Mouse (Mus musculus) embryonic facial prominence, embryonic 14.5 days (tissue): Measurements from ENCODE around the gene Zfyve27. TPM values are rescaled to one million over a fixed set of nuclear protein-coding genes. Genes with fewer than 3 reads are reported as not detected.
A peak's percentile ranks its signal among the peaks of the same experiment; 100 is the strongest.

Experiments used
- ATAC-seq: fragments of 200-750 bp; cut with Nextera tagmentation; 2 replicates; pipeline ENCODE4 v1.8.0; 2017; ENCODE audit warnings: low read depth, moderate number of reproducible peaks, moderate TSS enrichment
- DNase-seq: peaks from one replicate; pipeline ENCODE4 v3.0.0-alpha.2; 2015; ENCODE audit warnings: low spot score
- H3K27ac ChIP-seq: fragments of 300-500 bp; sonication (generic); replicated peaks from 2 replicates; pipeline ENCODE4 v1.5.1; 2014; ENCODE audit warnings: low read depth, mild to moderate bottlenecking, low read length, moderate library complexity
- H3K27me3 ChIP-seq: fragments of 300-500 bp; sonication (generic); replicated peaks from 2 replicates; pipeline ENCODE4 v1.6.1; 2014; ENCODE audit warnings: low read length; ENCODE audit not compliant: control insufficient read depth, insufficient read depth
- H3K36me3 ChIP-seq: fragments of 300-500 bp; sonication (generic); 2 replicates; pipeline ENCODE4 v1.6.1; 2014; ENCODE audit warnings: low read length, mixed read lengths; ENCODE audit not compliant: control insufficient read depth, insufficient read depth
- H3K4me1 ChIP-seq: fragments of 300-500 bp; sonication (generic); 2 replicates; pipeline ENCODE4 v1.6.1; 2014; ENCODE audit warnings: antibody characterized with exemption, low read length; ENCODE audit not compliant: control insufficient read depth, insufficient read depth
- H3K4me2 ChIP-seq: fragments of 300-500 bp; sonication (generic); 2 replicates; pipeline ENCODE4 v1.6.1; 2014; ENCODE audit warnings: low read depth, mild to moderate bottlenecking, low read length, moderate library complexity, mixed read lengths
- H3K4me3 ChIP-seq: fragments of 300-500 bp; sonication (generic); 2 replicates; pipeline ENCODE4 v1.5.1; 2014; ENCODE audit warnings: low read depth, mild to moderate bottlenecking, low read length
- H3K9ac ChIP-seq: fragments of 300-500 bp; sonication (generic); 2 replicates; pipeline ENCODE4 v1.6.1; 2014; ENCODE audit warnings: low read depth, mild to moderate bottlenecking, low read length, moderate library complexity, mixed read lengths
- H3K9me3 ChIP-seq: fragments of 300-500 bp; sonication (generic); 2 replicates; pipeline ENCODE4 v1.6.1; 2016; ENCODE audit warnings: low read length; ENCODE audit not compliant: control insufficient read depth
- WGBS: fragments of 180-500 bp; shearing (Covaris S2); extraction: QIAGEN DNeasy Blood & Tissue Kit; methylation state at CpG from one replicate; pipeline ENCODE4 v1.1.7; 2014; 5-methylcytosine and 5-hydroxymethylcytosine counted together
- polyA plus RNA-seq: library from polyadenylated mRNA; unstranded; fragments of >200 nt; fragmentation: Nextera tagmentation; extraction: Ambion mirVana; gene quantifications from 2 replicates; pipeline ENCODE4 v1.2.1, GENCODE M21; 2014

The Zfyve27 gene
- polyA plus RNA-seq, 1 experiment from 2014 or later: 12.2 TPM

- WGBS: 53% methylated on average over 7 of the region's 7 CpGs
- no peak overlapping the region for H3K4me3 ChIP-seq
- H3K4me1 ChIP-seq: no peaks in the 10 kb centered on the region
- H3K27me3 ChIP-seq: 0 out of 2 replicates have a peak, but pooled peaks cover 5% of the 10 kb centered on the region
- no peaks in the 10 kb centered on the region for H3K9me3 ChIP-seq
- no peak for ATAC-seq
- no peaks in the 10 kb centered on the region for H3K36me3 ChIP-seq
- H3K4me2 ChIP-seq: no peak overlapping the region
- DNase-seq: no peak
- H3K27ac ChIP-seq: no peak overlapping the region
- H3K9ac ChIP-seq: no peak overlapping the region
Observed at GRCm38 (mm10) chr19:42164188-42164587, 437 bp downstream of the Zfyve27 start.

- H3K27ac ChIP-seq: no peak overlapping the region
- DNase-seq: peak; percentile 85
- 0 out of 2 replicates have a peak, but pooled peaks cover 5% of the 10 kb centered on the region for H3K27me3 ChIP-seq
- no peaks in the 10 kb centered on the region for H3K36me3 ChIP-seq
- H3K4me3 ChIP-seq: peak overlapping the region; percentile 7; the same call in 1 of the 2 replicates
- peak overlapping the region; percentile 40 for H3K4me2 ChIP-seq
- H3K9me3 ChIP-seq: no peaks in the 10 kb centered on the region
- WGBS: 4% methylated on average over 12 of the region's 12 CpGs
- peak; percentile 15; the same call in 1 of the 2 replicates for ATAC-seq
- H3K9ac ChIP-seq: no peak overlapping the region
- peaks cover 3% of the 10 kb centered on the region for H3K4me1 ChIP-seq
Observed at GRCm38 (mm10) chr19:42166130-42166529, 2.4 kb downstream of the Zfyve27 start.

GRCm38 (mm10) chr19:42166766-42167165 lies 3.0 kb downstream of the Zfyve27 start:
- H3K9ac ChIP-seq: no peak overlapping the region
- no peaks in the 10 kb centered on the region for H3K36me3 ChIP-seq
- H3K4me1 ChIP-seq: peaks cover 8% of the 10 kb centered on the region
- H3K27ac ChIP-seq: no peak overlapping the region
- H3K27me3 ChIP-seq: 0 out of 2 replicates have a peak, but pooled peaks cover 5% of the 10 kb centered on the region
- no peak overlapping the region for H3K4me3 ChIP-seq
- 39% methylated on average over 3 of the region's 3 CpGs for WGBS
- DNase-seq (no peak), ATAC-seq (no peak)
- H3K4me2 ChIP-seq: no peak overlapping the region
- H3K9me3 ChIP-seq: no peaks in the 10 kb centered on the region

GRCm38 (mm10) chr19:42167489-42167888 lies 3.7 kb downstream of the Zfyve27 start:
- Histone ChIP-seq H3K9ac (no peak overlapping the region), H3K27me3 (0 out of 2 replicates have a peak, but pooled peaks cover 5% of the 10 kb centered on the region), H3K4me3 (no peak overlapping the region), H3K36me3 (no peaks in the 10 kb centered on the region), H3K4me2 (no peak overlapping the region), H3K9me3 (no peaks in the 10 kb centered on the region), H3K4me1 (peaks cover 8% of the 10 kb centered on the region), H3K27ac (no peak overlapping the region)
- no peak for ATAC-seq
- DNase-seq: no peak
- WGBS: 58% methylated on average over 9 of the region's 9 CpGs

GRCm38 (mm10) chr19:42169322-42169975 lies 5.7 kb downstream of the Zfyve27 start:
- H3K36me3 ChIP-seq: no peaks in the 10 kb centered on the region
- 0 out of 2 replicates have a peak, but pooled peaks cover 5% of the 10 kb centered on the region for H3K27me3 ChIP-seq
- no peak overlapping the region for H3K4me3 ChIP-seq
- no peaks in the 10 kb centered on the region for H3K9me3 ChIP-seq
- H3K4me1 ChIP-seq: peaks cover 8% of the 10 kb centered on the region
- no peak overlapping the region for H3K27ac ChIP-seq
- ATAC-seq: peak; percentile 13; the same call in 1 of the 2 replicates
- DNase-seq: peak; percentile 52
- no peak overlapping the region for H3K9ac ChIP-seq
- H3K4me2 ChIP-seq: no peak overlapping the region
- 72% methylated on average over 10 of the region's 10 CpGs for WGBS

- Histone ChIP-seq H3K36me3 (no peaks in the 10 kb centered on the region), H3K27me3 (0 out of 2 replicates have a peak, but pooled peaks cover 5% of the 10 kb centered on the region), H3K9ac (peak overlapping the region; percentile 91), H3K4me2 (peak overlapping the region; percentile 73), H3K9me3 (no peaks in the 10 kb centered on the region), H3K4me1 (peaks cover 8% of the 10 kb centered on the region), H3K27ac (no peak overlapping the region), H3K4me3 (peak overlapping the region; percentile 90)
- ATAC-seq (peak; percentile 89), DNase-seq (peak; percentile 96)
- 3% methylated on average over 44 of the region's 56 CpGs for WGBS
Observed at GRCm38 (mm10) chr19:42170025-42170969, 6.5 kb downstream of the Zfyve27 start.

- ATAC-seq (no peak), DNase-seq (no peak)
- no peak overlapping the region for H3K4me3 ChIP-seq
- no peak overlapping the region for H3K4me2 ChIP-seq
- H3K9ac ChIP-seq: no peak overlapping the region
- WGBS: 76% methylated on average over 7 of the region's 7 CpGs
- H3K27me3 ChIP-seq: no peaks in the 10 kb centered on the region
- no peaks in the 10 kb centered on the region for H3K4me1 ChIP-seq
- H3K36me3 ChIP-seq: peaks cover 26% of the 10 kb centered on the region; the same call in 1 of the 2 replicates
- no peaks in the 10 kb centered on the region for H3K9me3 ChIP-seq
- no peak overlapping the region for H3K27ac ChIP-seq
Observed at GRCm38 (mm10) chr19:42176841-42177240, 13.1 kb downstream of the Zfyve27 start.

- 93% methylated on average over 2 of the region's 2 CpGs for WGBS
- H3K9me3 ChIP-seq: no peaks in the 10 kb centered on the region
- H3K4me3 ChIP-seq: no peak overlapping the region
- no peak overlapping the region for H3K27ac ChIP-seq
- no peaks in the 10 kb centered on the region for H3K4me1 ChIP-seq
- no peaks in the 10 kb centered on the region for H3K27me3 ChIP-seq
- ATAC-seq (no peak), DNase-seq (no peak)
- H3K9ac ChIP-seq: no peak overlapping the region
- peaks cover 31% of the 10 kb centered on the region; the same call in 1 of the 2 replicates for H3K36me3 ChIP-seq
- H3K4me2 ChIP-seq: no peak overlapping the region
Observed at GRCm38 (mm10) chr19:42177461-42177860, 13.7 kb downstream of the Zfyve27 start.
